Mouse (Mus musculus) liver, embryonic 12.5 days (tissue): Measurements from ENCODE around the gene Pcdh7. TPM values are rescaled to one million over a fixed set of nuclear protein-coding genes. Genes with fewer than 3 reads are reported as not detected.
A peak's percentile ranks its signal among the peaks of the same experiment; 100 is the strongest.

Experiments
- ATAC-seq: fragments of 200-750 bp; cut with Nextera tagmentation; 2 replicates; pipeline ENCODE4 v1.8.0; 2017; ENCODE audit warnings: moderate number of reproducible peaks, mild to moderate bottlenecking, moderate library complexity
- H3K27ac ChIP-seq: fragments of 300-500 bp; sonication (generic); 2 replicates; pipeline ENCODE4 v1.5.1; 2016; ENCODE audit warnings: mild to moderate bottlenecking
- H3K27me3 ChIP-seq: fragments of 300-500 bp; sonication (generic); replicated peaks from 2 replicates; pipeline ENCODE4 v1.6.1; 2016; ENCODE audit warnings: mild to moderate bottlenecking, moderate library complexity
- H3K36me3 ChIP-seq: fragments of 300-500 bp; sonication (generic); 2 replicates; pipeline ENCODE4 v1.6.1; 2016; ENCODE audit warnings: mild to moderate bottlenecking, moderate library complexity
- H3K4me1 ChIP-seq: fragments of 300-500 bp; sonication (generic); 2 replicates; pipeline ENCODE4 v1.6.1; 2016
- H3K4me2 ChIP-seq: fragments of 300-500 bp; sonication (generic); 2 replicates; pipeline ENCODE4 v1.6.1; 2016; ENCODE audit warnings: mild to moderate bottlenecking, moderate library complexity
- H3K4me3 ChIP-seq: fragments of 300-500 bp; sonication (generic); 2 replicates; pipeline ENCODE4 v1.5.1; 2016; ENCODE audit warnings: mild to moderate bottlenecking, moderate library complexity
- H3K9ac ChIP-seq: fragments of 300-500 bp; sonication (generic); 2 replicates; pipeline ENCODE4 v1.6.1; 2016; ENCODE audit warnings: mild to moderate bottlenecking, moderate library complexity
- H3K9me3 ChIP-seq: fragments of 300-500 bp; sonication (generic); replicated peaks from 2 replicates; pipeline ENCODE4 v1.6.1; 2016; ENCODE audit warnings: mild to moderate bottlenecking, moderate library complexity
- WGBS: fragments of 180-500 bp; shearing (Covaris S2); methylation state at CpG from one replicate; pipeline ENCODE4 v1.1.7; 2016; ENCODE audit not compliant: insufficient replicate concordance; 5-methylcytosine and 5-hydroxymethylcytosine counted together
- polyA plus RNA-seq: library from polyadenylated mRNA; unstranded; fragments of >200 nt; fragmentation: Nextera tagmentation; extraction: Ambion mirVana; gene quantifications from 2 replicates; pipeline ENCODE4 v1.2.1, GENCODE M21; 2016

The Pcdh7 gene
- polyA plus RNA-seq, 1 experiment from 2014 or later: 2.4 TPM

- Histone ChIP-seq H3K9ac (no peak overlapping the region), H3K27ac (no peak overlapping the region), H3K27me3 (no peaks in the 10 kb centered on the region), H3K4me3 (no peak overlapping the region), H3K9me3 (no peaks in the 10 kb centered on the region), H3K4me1 (no peaks in the 10 kb centered on the region), H3K36me3 (no peaks in the 10 kb centered on the region), H3K4me2 (no peak overlapping the region)
- WGBS: 49% methylated on average over 5 of the region's 5 CpGs
- ATAC-seq: no peak
Observed at GRCm38 (mm10) chr5:57815964-57816589, 98.3 kb downstream of the Pcdh7 start.

- H3K36me3 ChIP-seq: no peaks in the 10 kb centered on the region
- no peak overlapping the region for H3K9ac ChIP-seq
- no peak overlapping the region for H3K27ac ChIP-seq
- H3K9me3 ChIP-seq: no peaks in the 10 kb centered on the region
- H3K4me2 ChIP-seq: no peak overlapping the region
- H3K4me1 ChIP-seq: no peaks in the 10 kb centered on the region
- no peak for ATAC-seq
- no peaks in the 10 kb centered on the region for H3K27me3 ChIP-seq
- no peak overlapping the region for H3K4me3 ChIP-seq
- 63% methylated on average over 2 of the region's 2 CpGs for WGBS
Observed at GRCm38 (mm10) chr5:57819788-57820187, 102.0 kb downstream of the Pcdh7 start.

- no peak overlapping the region for H3K4me2 ChIP-seq
- no peaks in the 10 kb centered on the region for H3K4me1 ChIP-seq
- H3K36me3 ChIP-seq: no peaks in the 10 kb centered on the region
- 81% methylated on average over 8 of the region's 8 CpGs for WGBS
- H3K27me3 ChIP-seq: no peaks in the 10 kb centered on the region
- H3K9ac ChIP-seq: no peak overlapping the region
- H3K27ac ChIP-seq: no peak overlapping the region
- no peaks in the 10 kb centered on the region for H3K9me3 ChIP-seq
- no peak for ATAC-seq
- H3K4me3 ChIP-seq: no peak overlapping the region
Observed at GRCm38 (mm10) chr5:57821099-57821498, 103.3 kb downstream of the Pcdh7 start.

GRCm38 (mm10) chr5:57828437-57828836 lies 110.7 kb downstream of the Pcdh7 start:
- H3K27me3 ChIP-seq: no peaks in the 10 kb centered on the region
- 71% methylated on average over 3 of the region's 3 CpGs for WGBS
- no peaks in the 10 kb centered on the region for H3K36me3 ChIP-seq
- no peak overlapping the region for H3K4me2 ChIP-seq
- H3K9ac ChIP-seq: no peak overlapping the region
- ATAC-seq: no peak
- H3K27ac ChIP-seq: no peak overlapping the region
- H3K4me3 ChIP-seq: no peak overlapping the region
- H3K4me1 ChIP-seq: no peaks in the 10 kb centered on the region
- no peaks in the 10 kb centered on the region for H3K9me3 ChIP-seq

- 61% methylated on average over 2 of the region's 2 CpGs for WGBS
- ATAC-seq: no peak
- no peak overlapping the region for H3K9ac ChIP-seq
- H3K27me3 ChIP-seq: no peaks in the 10 kb centered on the region
- H3K4me2 ChIP-seq: no peak overlapping the region
- no peaks in the 10 kb centered on the region for H3K9me3 ChIP-seq
- H3K36me3 ChIP-seq: no peaks in the 10 kb centered on the region
- no peak overlapping the region for H3K27ac ChIP-seq
- no peaks in the 10 kb centered on the region for H3K4me1 ChIP-seq
- no peak overlapping the region for H3K4me3 ChIP-seq
Observed at GRCm38 (mm10) chr5:57837150-57837549, 119.4 kb downstream of the Pcdh7 start.

- no peaks in the 10 kb centered on the region for H3K27me3 ChIP-seq
- no peak overlapping the region for H3K27ac ChIP-seq
- no peaks in the 10 kb centered on the region for H3K36me3 ChIP-seq
- H3K9ac ChIP-seq: no peak overlapping the region
- H3K4me1 ChIP-seq: no peaks in the 10 kb centered on the region
- H3K9me3 ChIP-seq: no peaks in the 10 kb centered on the region
- no peak overlapping the region for H3K4me3 ChIP-seq
- no peak overlapping the region for H3K4me2 ChIP-seq
- 52% methylated on average over 5 of the region's 5 CpGs for WGBS
- ATAC-seq: no peak
Observed at GRCm38 (mm10) chr5:57841357-57842119, 123.8 kb downstream of the Pcdh7 start.

GRCm38 (mm10) chr5:57847500-57847899 lies 129.7 kb downstream of the Pcdh7 start:
- no peaks in the 10 kb centered on the region for H3K27me3 ChIP-seq
- H3K4me3 ChIP-seq: no peak overlapping the region
- no peak for ATAC-seq
- no peaks in the 10 kb centered on the region for H3K36me3 ChIP-seq
- no peaks in the 10 kb centered on the region for H3K4me1 ChIP-seq
- H3K27ac ChIP-seq: no peak overlapping the region
- WGBS: 58% methylated on average over 3 of the region's 3 CpGs
- no peaks in the 10 kb centered on the region for H3K9me3 ChIP-seq
- no peak overlapping the region for H3K4me2 ChIP-seq
- H3K9ac ChIP-seq: no peak overlapping the region

GRCm38 (mm10) chr5:57850111-57850510 lies 132.3 kb downstream of the Pcdh7 start:
- no peaks in the 10 kb centered on the region for H3K27me3 ChIP-seq
- no peaks in the 10 kb centered on the region for H3K36me3 ChIP-seq
- WGBS: 47% methylated on average over 2 of the region's 2 CpGs
- H3K9me3 ChIP-seq: no peaks in the 10 kb centered on the region
- H3K4me1 ChIP-seq: no peaks in the 10 kb centered on the region
- ATAC-seq: no peak
- H3K27ac ChIP-seq: no peak overlapping the region
- no peak overlapping the region for H3K4me3 ChIP-seq
- no peak overlapping the region for H3K9ac ChIP-seq
- H3K4me2 ChIP-seq: no peak overlapping the region

- Histone ChIP-seq H3K36me3 (no peaks in the 10 kb centered on the region), H3K4me1 (no peaks in the 10 kb centered on the region), H3K27ac (no peak overlapping the region), H3K27me3 (no peaks in the 10 kb centered on the region), H3K9ac (no peak overlapping the region), H3K4me2 (no peak overlapping the region), H3K4me3 (no peak overlapping the region), H3K9me3 (no peaks in the 10 kb centered on the region)
- 26% methylated on average over 3 of the region's 3 CpGs for WGBS
- ATAC-seq: no peak
Observed at GRCm38 (mm10) chr5:57857316-57857715, 139.5 kb downstream of the Pcdh7 start.

GRCm38 (mm10) chr5:57864254-57864653 lies 146.5 kb downstream of the Pcdh7 start:
- peaks cover 3% of the 10 kb centered on the region; the same call in 1 of the 2 replicates for H3K4me1 ChIP-seq

GRCm38 (mm10) chr5:57865256-57865655 lies 147.5 kb downstream of the Pcdh7 start:
- Histone ChIP-seq H3K9ac (no peak overlapping the region), H3K27me3 (no peaks in the 10 kb centered on the region), H3K36me3 (no peaks in the 10 kb centered on the region), H3K4me1 (peaks cover 3% of the 10 kb centered on the region; the same call in 1 of the 2 replicates), H3K9me3 (no peaks in the 10 kb centered on the region), H3K4me3 (no peak overlapping the region), H3K4me2 (no peak overlapping the region), H3K27ac (no peak overlapping the region)
- WGBS: 80% methylated on average over 3 of the region's 3 CpGs
- no peak for ATAC-seq

More at GRCm38 (mm10) chr5:57864254-57864653, 146.5 kb downstream of the Pcdh7 start:
- Histone ChIP-seq H3K4me3 (no peak overlapping the region), H3K27me3 (no peaks in the 10 kb centered on the region), H3K27ac (no peak overlapping the region), H3K36me3 (no peaks in the 10 kb centered on the region), H3K4me2 (no peak overlapping the region), H3K9ac (no peak overlapping the region), H3K9me3 (no peaks in the 10 kb centered on the region)
- no peak for ATAC-seq
- 77% methylated on average over 3 of the region's 3 CpGs for WGBS

- ATAC-seq: peak; percentile 57; the same call in 1 of the 2 replicates
Observed at GRCm38 (mm10) chr5:57866097-57866496, 148.3 kb downstream of the Pcdh7 start.

More at GRCm38 (mm10) chr5:57866097-57866496, 148.3 kb downstream of the Pcdh7 start:
- Histone ChIP-seq H3K4me2 (no peak overlapping the region), H3K9ac (no peak overlapping the region), H3K4me3 (no peak overlapping the region), H3K27ac (no peak overlapping the region), H3K27me3 (no peaks in the 10 kb centered on the region), H3K9me3 (no peaks in the 10 kb centered on the region), H3K4me1 (peaks cover 3% of the 10 kb centered on the region; the same call in 1 of the 2 replicates), H3K36me3 (no peaks in the 10 kb centered on the region)
- WGBS: 22% methylated on average over 1 of the region's 1 CpGs
